Mouse (Mus musculus) megakaryocyte, embryonic 14.5 days (primary cell): ENCODE measurements around the gene Prkca.

Experiments
- FLI1 ChIP-seq: IDR thresholded peaks from 2 replicates; pipeline ENCODE4 v1.6.1; 2012; ENCODE audit warnings: low read length, inconsistent platforms, mixed read lengths
- GATA1 ChIP-seq: IDR thresholded peaks from 3 replicates; pipeline ENCODE4 v1.6.1; 2012; ENCODE audit warnings: mixed read lengths, low read length, inconsistent platforms, borderline replicate concordance

- TF ChIP-seq GATA1 (no peak), FLI1 (no peak)
These were observed 36.5 kb downstream of the Prkca start for GRCm38 (mm10) chr11:108307258-108307657.
